Mouse (Mus musculus) intestine, embryonic 15.5 days (tissue): ENCODE results near the gene Gm3676. TPM values are rescaled to one million over a fixed set of nuclear protein-coding genes. Genes with fewer than 3 reads are reported as not detected.
"Not testable (repeated sequence)": the region's sequence is repeated elsewhere in the genome, so short reads cannot be mapped to it uniquely, and the experiment has no call there.

ENCODE experiments used
- ATAC-seq: fragments of 200-750 bp; cut with Nextera tagmentation; 2 replicates; pipeline ENCODE4 v1.8.0; 2017; ENCODE audit warnings: moderate TSS enrichment, moderate library complexity
- H3K27ac ChIP-seq: fragments of 300-500 bp; sonication (generic); 2 replicates; pipeline ENCODE4 v1.5.1; 2015; ENCODE audit warnings: mild to moderate bottlenecking, inconsistent platforms
- H3K27me3 ChIP-seq: fragments of 300-500 bp; sonication (generic); replicated peaks from 2 replicates; pipeline ENCODE4 v1.6.1; 2015; ENCODE audit warnings: inconsistent platforms
- H3K36me3 ChIP-seq: fragments of 300-500 bp; sonication (generic); 2 replicates; pipeline ENCODE4 v1.6.1; 2015; ENCODE audit warnings: inconsistent platforms
- H3K4me1 ChIP-seq: fragments of 300-500 bp; sonication (generic); replicated peaks from 2 replicates; pipeline ENCODE4 v1.6.1; 2015; ENCODE audit warnings: inconsistent platforms
- H3K4me2 ChIP-seq: fragments of 300-500 bp; sonication (generic); replicated peaks from 2 replicates; pipeline ENCODE4 v1.6.1; 2015; ENCODE audit warnings: mild to moderate bottlenecking, inconsistent platforms
- H3K4me3 ChIP-seq: fragments of 300-500 bp; sonication (generic); replicated peaks from 2 replicates; pipeline ENCODE4 v1.5.1; 2015; ENCODE audit warnings: inconsistent platforms
- H3K9ac ChIP-seq: fragments of 300-500 bp; sonication (generic); 2 replicates; pipeline ENCODE4 v1.6.1; 2015; ENCODE audit warnings: inconsistent platforms
- H3K9me3 ChIP-seq: fragments of 300-500 bp; sonication (generic); 2 replicates; pipeline ENCODE4 v1.6.1; 2016; ENCODE audit warnings: inconsistent platforms
- WGBS: fragments of 180-500 bp; shearing (Covaris S2); methylation state at CpG from one replicate; pipeline ENCODE4 v1.1.7; 2015; 5-methylcytosine and 5-hydroxymethylcytosine counted together
- polyA plus RNA-seq: library from polyadenylated mRNA; unstranded; fragments of >200 nt; fragmentation: Nextera tagmentation; extraction: Ambion mirVana; gene quantifications from 2 replicates; pipeline ENCODE4 v1.2.1, GENCODE M21; 2015

The Gm3676 gene
- not detected in 2 replicates for polyA plus RNA-seq

GRCm38 (mm10) chr14:41646387-41646786, at the start of gene Gm3676:
Gene Gm3676 (minus strand): TSS chr14:41646487.
- not testable (repeated sequence) for ATAC-seq
- no CpG with 5 or more reads among the region's 1 CpGs for WGBS

GRCm38 (mm10) chr14:41648176-41648575, 1.9 kb upstream of the Gm3676 start:
- H3K9me3 ChIP-seq, result not testable (repeated sequence)
- 95% methylated on average over 2 of the region's 2 CpGs for WGBS

More at GRCm38 (mm10) chr14:41646387-41646786, at the start of gene Gm3676:
- not testable (repeated sequence) for H3K9ac ChIP-seq, H3K27ac ChIP-seq, H3K36me3 ChIP-seq, H3K4me2 ChIP-seq, H3K4me3 ChIP-seq, H3K27me3 ChIP-seq, H3K9me3 ChIP-seq, H3K4me1 ChIP-seq

GRCm38 (mm10) chr14:41630144-41630543, 16.1 kb downstream of the Gm3676 start:
- not testable (repeated sequence) for H3K36me3 ChIP-seq, H3K27ac ChIP-seq, ATAC-seq, H3K9ac ChIP-seq, H3K4me1 ChIP-seq, H3K4me2 ChIP-seq, H3K4me3 ChIP-seq, H3K9me3 ChIP-seq, H3K27me3 ChIP-seq
- WGBS, result 92% methylated on average over 9 of the region's 11 CpGs

More at GRCm38 (mm10) chr14:41648176-41648575, 1.9 kb upstream of the Gm3676 start:
- H3K27me3 ChIP-seq, H3K36me3 ChIP-seq, H3K4me2 ChIP-seq, H3K9ac ChIP-seq, H3K27ac ChIP-seq, H3K4me3 ChIP-seq, H3K4me1 ChIP-seq, ATAC-seq: not testable (repeated sequence)

GRCm38 (mm10) chr14:41624512-41624911, 21.8 kb downstream of the Gm3676 start, which contains the start of gene Gm3072:
Gene Gm3072 (minus strand): TSS chr14:41624612.
- not testable (repeated sequence) for H3K9me3 ChIP-seq, H3K4me3 ChIP-seq, H3K36me3 ChIP-seq, H3K4me1 ChIP-seq, H3K4me2 ChIP-seq, ATAC-seq, H3K27ac ChIP-seq, H3K9ac ChIP-seq, H3K27me3 ChIP-seq
- WGBS, result 77% methylated on average over 1 of the region's 2 CpGs

GRCm38 (mm10) chr14:41622535-41622934, 23.8 kb downstream of the Gm3676 start:
- not testable (repeated sequence) for H3K4me2 ChIP-seq, ATAC-seq, H3K4me1 ChIP-seq, H3K27me3 ChIP-seq, H3K9ac ChIP-seq, H3K27ac ChIP-seq, H3K4me3 ChIP-seq, H3K36me3 ChIP-seq, H3K9me3 ChIP-seq
- WGBS, result 99% methylated on average over 4 of the region's 5 CpGs

GRCm38 (mm10) chr14:41610690-41611089, 35.6 kb downstream of the Gm3676 start:
- 85% methylated on average over 1 of the region's 1 CpGs for WGBS
- H3K9ac ChIP-seq, H3K27me3 ChIP-seq, H3K36me3 ChIP-seq, ATAC-seq, H3K9me3 ChIP-seq, H3K4me1 ChIP-seq, H3K27ac ChIP-seq, H3K4me3 ChIP-seq, H3K4me2 ChIP-seq: not testable (repeated sequence)

- not testable (repeated sequence) for H3K9ac ChIP-seq, H3K9me3 ChIP-seq, H3K4me2 ChIP-seq, H3K27ac ChIP-seq, H3K27me3 ChIP-seq, H3K36me3 ChIP-seq, H3K4me1 ChIP-seq, H3K4me3 ChIP-seq, ATAC-seq
- 92% methylated on average over 15 of the region's 15 CpGs for WGBS
These were observed 45.4 kb downstream of the Gm3676 start for GRCm38 (mm10) chr14:41600935-41601334.

Other genes starting within 250 kb of the Gm3676 start
- gene Gm6482, start 238.2 kb downstream of the Gm3676 start, polyA plus RNA-seq, result not detected in 2 replicates
- not detected in 2 replicates for gene Gm7954, start 193.0 kb downstream of the Gm3676 start, polyA plus RNA-seq
- gene Gm3486, start 157.0 kb downstream of the Gm3676 start, polyA plus RNA-seq, result not detected in 2 replicates
- not detected in 2 replicates for gene Gm7970, start 90.9 kb downstream of the Gm3676 start, polyA plus RNA-seq
- gene 1700049E17Rik2, start 73.3 kb downstream of the Gm3676 start, polyA plus RNA-seq, result not detected in 2 replicates
- gene Gm3072, start 21.9 kb downstream of the Gm3676 start, polyA plus RNA-seq, result not detected in 2 replicates
- not detected in 2 replicates for gene Gm8068, start 55.4 kb upstream of the Gm3676 start, polyA plus RNA-seq
- gene Gm7929, start 104.1 kb upstream of the Gm3676 start, polyA plus RNA-seq, result not detected in 2 replicates
- gene Gm47189, start 126.0 kb upstream of the Gm3676 start, polyA plus RNA-seq, result not detected in 2 replicates